ENCODE assay signal across 17 mouse cellular contexts in genomic region chr13:113990247-113990646, GRCm38 (mm10).
"Had no signal": no experiment of that assay in that cellular context is flagged by ENCODE, and none has a peak within 500 bp of the region (broad histone marks: within the 10 kb centered on the region; RNA-seq: fewer than 3 reads in every experiment).

No protein-coding gene starts in this region.

- H3K9ac ChIP-seq: lung, embryonic 15.5 days; midbrain, embryonic 13.5 days; midbrain, embryonic 15.5 days; neural tube, embryonic 12.5 days; stomach, embryonic 15.5 days had no signal

- H3K36me3 ChIP-seq: lung, embryonic 15.5 days; midbrain, embryonic 13.5 days; midbrain, embryonic 15.5 days; neural tube, embryonic 12.5 days; stomach, embryonic 15.5 days had no signal

- H3K9me3 ChIP-seq: lung, embryonic 15.5 days; midbrain, embryonic 13.5 days; midbrain, embryonic 15.5 days; neural tube, embryonic 12.5 days; stomach, embryonic 15.5 days had no signal

- H3K27ac ChIP-seq: lung, embryonic 15.5 days; macrophage; midbrain, embryonic 13.5 days; midbrain, embryonic 15.5 days; neural tube, embryonic 12.5 days; stomach, embryonic 15.5 days; stomach, postnatal 0 days had no signal

- H3K27me3 ChIP-seq: lung, embryonic 15.5 days; megakaryocyte, embryonic 14.5 days; midbrain, embryonic 13.5 days; midbrain, embryonic 15.5 days; neural tube, embryonic 12.5 days; stomach, embryonic 15.5 days had no signal

- ATAC-seq: lung, postnatal 0 days; midbrain, embryonic 13.5 days; midbrain, embryonic 15.5 days had no signal

- H3K4me2 ChIP-seq: lung, embryonic 15.5 days; midbrain, embryonic 11.5 days; midbrain, embryonic 13.5 days; midbrain, embryonic 15.5 days; neural tube, embryonic 12.5 days; stomach, embryonic 15.5 days had no signal

- H3K4me3 ChIP-seq: lung, embryonic 15.5 days; megakaryocyte, embryonic 14.5 days; midbrain, embryonic 13.5 days; midbrain, embryonic 15.5 days; neural tube, embryonic 12.5 days; stomach, embryonic 15.5 days had no signal

- DNase-seq: lung, adult 2 months; lung, postnatal 14 days; lung, postnatal 36 days; right cerebral cortex, postnatal 14 days; thymus, adult 2 months; thymus, postnatal 25 days; thymus, postnatal 4 days had no signal

- H3K4me1 ChIP-seq: megakaryocyte, embryonic 14.5 days; midbrain, embryonic 15.5 days; stomach, embryonic 15.5 days had no signal
